ENCODE assay signal across 19 mouse cellular contexts in genomic region chr12:105554151-105554772, GRCm38 (mm10). TPM values are rescaled to one million over a fixed set of nuclear protein-coding genes. Genes with fewer than 3 reads are reported as not detected.
DNase-seq lines count a peak whose midpoint lies in the region; ATAC-seq and TF ChIP-seq lines count a peak whose summit lies in the region.
"Had no signal": no experiment of that assay in that cellular context is flagged by ENCODE, and none has a peak within 500 bp of the region (broad histone marks: within the 10 kb centered on the region; RNA-seq: fewer than 3 reads in every experiment).

No protein-coding gene starts in this region.

- no peaks in the 10 kb centered on the region for H3K27me3 ChIP-seq in forebrain, embryonic 13.5 days
- H3K27me3 ChIP-seq: embryonic facial prominence, embryonic 13.5 days; liver, embryonic 13.5 days had no signal

- intact Hi-C loops in gastrocnemius, adult 2 months (cut with DNase I) = no loop called here

- no peaks in the 10 kb centered on the region; the same call in 1 of the 2 replicates for H3K9me3 ChIP-seq in forebrain, embryonic 13.5 days (replicated peaks)
- H3K9me3 ChIP-seq: embryonic facial prominence, embryonic 13.5 days; limb, embryonic 10.5 days; liver, embryonic 13.5 days; neural tube, embryonic 13.5 days had no signal

- H3K4me3 ChIP-seq in gastrocnemius, adult 2 months = no peak overlapping the region
- no peak overlapping the region for H3K4me3 ChIP-seq in forebrain, embryonic 13.5 days
- H3K4me3 ChIP-seq: embryonic facial prominence, embryonic 13.5 days; limb, embryonic 10.5 days; liver, embryonic 13.5 days; neural tube, embryonic 13.5 days had no signal

- H3K36me3 ChIP-seq in forebrain, embryonic 13.5 days (ENCODE audit: poor library complexity, severe bottlenecking) = no peaks in the 10 kb centered on the region
- H3K36me3 ChIP-seq: embryonic facial prominence, embryonic 13.5 days; limb, embryonic 10.5 days; liver, embryonic 13.5 days; neural tube, embryonic 13.5 days had no signal

- H3K27ac ChIP-seq in gastrocnemius, adult 2 months = peak overlapping the region; percentile 38; the same call in 1 of the 2 replicates
- no peak overlapping the region for H3K27ac ChIP-seq in forebrain, embryonic 13.5 days
- H3K27ac ChIP-seq: embryonic facial prominence, embryonic 13.5 days; limb, embryonic 10.5 days; liver, embryonic 13.5 days; neural tube, embryonic 13.5 days had no signal

- no peak overlapping the region for H3K9ac ChIP-seq in forebrain, embryonic 13.5 days
- H3K9ac ChIP-seq: embryonic facial prominence, embryonic 13.5 days; liver, embryonic 13.5 days; neural tube, embryonic 13.5 days had no signal

- peak; percentile 26 for DNase-seq in gastrocnemius, adult 2 months
- no peak for DNase-seq in gastrocnemius, postnatal 10 days
- peak; percentile 28 for DNase-seq in kidney, adult 11 months
- no peak for DNase-seq in kidney, postnatal 14 days
- peak; percentile 26 for DNase-seq in MEL-GATA-1-ER (ENCODE audit: extremely low read depth, low read depth)
- DNase-seq in kidney, postnatal 10 days = peak; percentile 55
- no peak for DNase-seq in c-Kit-positive CD71-positive TER-119-positive erythroid progenitor cells, embryonic 14.5 days (ENCODE audit: low spot score)
- DNase-seq: cerebellum, adult 11-12 months; cerebellum, postnatal 36 days; liver, embryonic 13.5 days; thymus, postnatal 4 days had no signal

- H3K4me1 ChIP-seq in forebrain, embryonic 13.5 days = 0 out of 2 replicates have a peak, but pooled peaks cover 5% of the 10 kb centered on the region
- H3K4me1 ChIP-seq: neural tube, embryonic 13.5 days had no signal

- TF ChIP-seq CTCF in gastrocnemius, adult 2 months (IDR thresholded peaks at IDR 0.05) = no peak

- WGBS in forebrain, embryonic 13.5 days = 86% methylated on average over 8 of the region's 8 CpGs

- ATAC-seq in forebrain, embryonic 13.5 days = no peak
- ATAC-seq: hindbrain, embryonic 16.5 days had no signal

- H3K4me2 ChIP-seq in forebrain, embryonic 13.5 days = no peak overlapping the region
- H3K4me2 ChIP-seq: embryonic facial prominence, embryonic 13.5 days; liver, embryonic 13.5 days; neural tube, embryonic 13.5 days had no signal

RNA-seq across cellular contexts. Expression of gene Bdkrb2, which starts 8.8 kb away (rescaled TPM):
- under 1 TPM; 0.39 to 0.82 TPM for total RNA-seq in gastrocnemius, adult 2 months (2021)
- 1 to 10 TPM; 1.2 to 1.5 TPM for total RNA-seq in gastrocnemius, postnatal 10 days (2021)
- polyA plus RNA-seq in forebrain, embryonic 13.5 days (2015; fragmentation: Nextera tagmentation; extraction: Ambion mirVana) = 0.21 and 0.29 TPM in 2 replicates
- total RNA-seq: CH12.LX; megakaryocyte-erythroid progenitor cell, adult 5-6 weeks; monocyte, adult 5-6 weeks had no signal
- polyA plus RNA-seq: liver, embryonic 13.5 days had no signal

RNA-seq across cellular contexts. Expression of gene Bdkrb1, which starts 48.6 kb away (rescaled TPM):
- total RNA-seq in gastrocnemius, adult 2 months (2021) = under 1 TPM in 1 of 2 experiments, not detected in 1; 0.28 TPM
- total RNA-seq in gastrocnemius, postnatal 10 days (2021) = under 1 TPM in 1 of 2 experiments, not detected in 1; 0.23 TPM
- not detected in 2 replicates for polyA plus RNA-seq in forebrain, embryonic 13.5 days (2015; fragmentation: Nextera tagmentation; extraction: Ambion mirVana)
- total RNA-seq: megakaryocyte-erythroid progenitor cell, adult 5-6 weeks; monocyte, adult 5-6 weeks had no signal
- polyA plus RNA-seq: embryonic facial prominence, embryonic 13.5 days; limb, embryonic 10.5 days; neural tube, embryonic 13.5 days had no signal

Comparison
In these comparisons a context has a peak if more than half of its experiments do, and no peak if none do; other contexts are left out.
1. DNase-seq: peak in gastrocnemius, adult 2 months (single experiment), kidney, adult 11 months (single experiment), MEL-GATA-1-ER (single experiment) and kidney, postnatal 10 days (single experiment); none in gastrocnemius, postnatal 10 days (single experiment), kidney, postnatal 14 days (single experiment) and c-Kit-positive CD71-positive TER-119-positive erythroid progenitor cells, embryonic 14.5 days (single experiment).